Mouse (Mus musculus) lung, adult 2 months (tissue): ENCODE measurements at regions not wholly inside any gene's neighbourhood (a gene's known extent, or its start where the extent isn't known, plus 50 kb on each side); places are given as distances from the start of the nearest gene placed in this dataset.

Experiments
- CTCF ChIP-seq: fragments of 200-500 bp; IDR thresholded peaks from 2 replicates; pipeline ENCODE4 v1.5.1; 2011; ENCODE audit warnings: mild to moderate bottlenecking, low read length, control low read depth; ENCODE audit not compliant: insufficient read depth
- POLR2A ChIP-seq: fragments of 200-500 bp; IDR thresholded peaks from 2 replicates; pipeline ENCODE4 v1.6.1; 2011; ENCODE audit warnings: low read depth, mild to moderate bottlenecking, control low read depth, low read length, borderline replicate concordance; ENCODE audit errors: extremely low read depth

- TF ChIP-seq CTCF = no peak
- TF ChIP-seq POLR2A = no peak
These were observed 161.6 kb upstream of the Fstl4 start for GRCm38 (mm10) chr11:52602796-52603195.
